Mouse (Mus musculus) cerebellum, adult 18-20 months (tissue): ENCODE results near the gene 4930539E08Rik.
A peak's percentile ranks its signal among the peaks of the same experiment; 100 is the strongest.

Experiments
- DNase-seq, 2 experiments: peaks; one replicate each; pipeline ENCODE4 v3.0.0; 2021

The 4930539E08Rik gene

DNA sequence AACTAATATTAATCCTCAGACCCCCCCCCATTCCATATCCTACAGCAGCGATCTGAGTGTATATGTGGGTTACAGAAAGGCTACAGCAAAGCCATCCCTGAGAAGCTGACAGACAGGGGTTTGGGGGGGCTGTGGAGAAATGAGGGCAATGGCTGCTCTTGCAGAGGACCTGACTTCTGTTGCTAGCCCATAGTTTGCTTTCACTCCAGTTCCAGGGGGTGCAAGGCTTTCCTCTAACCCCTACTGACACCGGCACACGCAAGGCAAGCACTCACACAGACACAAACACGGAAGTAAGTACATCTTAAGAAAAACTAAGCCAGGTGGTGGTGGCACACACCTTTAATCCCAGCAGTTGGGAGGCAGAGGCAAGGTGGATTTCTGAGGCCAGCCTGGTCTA, 14.2 kb upstream of the 4930539E08Rik start:
- DNase-seq, result no peak

DNA sequence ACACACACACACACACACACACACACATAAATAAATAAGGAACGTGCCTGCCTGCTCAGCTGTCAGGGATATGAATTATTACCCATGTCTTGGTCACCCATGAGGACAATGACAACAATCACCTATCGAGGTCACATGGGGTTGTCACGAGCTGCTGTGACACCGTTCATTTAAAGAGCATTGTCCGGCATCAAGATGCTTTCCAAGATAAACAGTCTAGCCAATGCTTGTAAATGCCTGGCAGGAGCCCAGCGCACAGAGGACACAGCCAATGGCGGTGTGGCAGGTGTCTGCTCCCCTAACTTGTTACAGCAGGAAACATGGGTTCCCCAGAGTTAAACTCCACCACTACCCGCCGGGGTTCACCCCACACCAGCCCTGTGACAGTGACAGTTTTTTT, 12.9 kb upstream of the 4930539E08Rik start:
- DNase-seq, result no peak

DNA sequence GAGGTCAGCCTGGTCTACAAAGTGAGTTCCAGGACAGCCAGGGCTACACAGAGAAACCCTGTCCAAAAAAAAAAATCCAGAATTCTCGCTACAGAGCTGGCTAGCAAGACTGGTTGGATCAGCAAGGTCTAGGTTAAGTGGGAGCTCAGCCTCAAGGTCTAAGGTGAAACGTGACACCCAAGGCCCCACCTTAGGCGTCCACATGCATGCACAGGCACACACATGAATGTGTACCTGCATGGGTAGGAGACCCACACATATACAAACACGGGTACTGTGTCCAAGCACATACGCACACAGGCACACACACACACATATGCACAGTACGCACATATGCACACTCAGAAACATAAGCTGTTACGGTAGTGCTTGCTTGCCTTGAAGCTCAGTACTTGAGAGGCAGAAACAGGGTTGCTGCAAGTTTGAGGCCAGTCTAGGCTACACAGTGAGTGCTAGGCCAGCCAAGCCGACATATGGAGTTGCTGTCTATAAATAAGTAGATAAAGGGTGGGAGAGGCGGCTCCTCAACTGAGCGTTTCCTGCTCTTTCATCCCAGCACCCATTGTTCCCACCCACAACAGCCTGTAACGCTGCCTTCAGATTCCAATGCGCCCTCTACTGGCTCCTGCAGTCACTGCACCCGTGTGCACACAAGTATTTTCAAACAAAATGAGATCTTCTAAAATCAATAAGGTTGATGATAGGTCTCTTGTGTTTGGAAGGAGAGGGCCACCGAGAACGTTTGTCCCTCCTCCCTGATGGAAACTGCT, 11.9 kb upstream of the 4930539E08Rik start:
- DNase-seq, result peak; percentile 32 to 36

DNA sequence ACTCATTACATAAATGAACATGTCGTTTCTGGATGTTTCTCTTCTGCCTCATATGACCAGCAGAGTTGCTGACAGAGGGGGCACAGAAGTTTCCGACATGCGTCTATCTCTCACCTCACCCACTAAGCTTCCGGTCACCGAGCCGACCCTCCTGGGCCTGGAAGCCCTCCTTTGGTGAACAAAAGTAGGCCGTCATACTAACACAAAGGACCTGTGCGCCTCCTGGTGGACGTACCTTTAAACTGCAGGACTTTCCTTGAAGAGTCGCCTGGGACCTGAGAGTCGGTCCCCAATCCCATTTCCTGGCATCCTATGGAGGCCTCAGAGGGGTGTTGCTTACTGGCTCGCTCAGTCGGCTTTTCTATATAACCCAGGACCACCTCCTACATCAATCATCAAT, 11.3 kb upstream of the 4930539E08Rik start:
- peak; percentile 82 to 86 for DNase-seq

DNA sequence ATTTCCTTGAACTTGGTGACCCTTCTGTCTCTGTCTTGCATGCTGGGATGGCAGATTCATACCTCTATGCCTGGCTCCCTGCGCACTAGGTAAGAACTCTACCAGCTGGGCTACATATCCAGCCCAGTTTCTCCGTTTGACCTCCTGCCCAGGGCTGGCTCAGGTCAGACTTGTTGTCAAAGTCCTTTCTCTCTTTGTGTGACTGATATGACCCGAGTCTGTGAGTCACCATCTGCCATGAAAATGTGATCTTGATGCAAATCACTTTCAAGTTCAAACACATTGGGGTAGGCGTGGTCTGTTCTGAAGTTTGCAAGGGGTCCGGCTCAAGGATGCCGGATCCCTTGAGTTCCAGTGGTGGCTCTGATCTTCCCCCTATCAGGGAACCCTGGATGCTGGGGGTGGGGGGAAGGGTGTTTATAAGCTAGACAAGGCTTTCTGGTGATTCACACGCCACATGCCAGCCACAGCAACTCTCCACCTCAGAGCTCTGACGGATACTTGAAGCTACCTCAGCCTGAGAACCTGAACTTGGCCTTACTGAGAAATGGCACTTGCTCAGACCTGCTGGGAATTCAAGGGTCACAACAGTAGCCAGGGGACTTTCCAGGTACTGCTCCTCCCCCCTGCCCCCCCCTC, 10.0 kb upstream of the 4930539E08Rik start:
- no peak for DNase-seq

DNA sequence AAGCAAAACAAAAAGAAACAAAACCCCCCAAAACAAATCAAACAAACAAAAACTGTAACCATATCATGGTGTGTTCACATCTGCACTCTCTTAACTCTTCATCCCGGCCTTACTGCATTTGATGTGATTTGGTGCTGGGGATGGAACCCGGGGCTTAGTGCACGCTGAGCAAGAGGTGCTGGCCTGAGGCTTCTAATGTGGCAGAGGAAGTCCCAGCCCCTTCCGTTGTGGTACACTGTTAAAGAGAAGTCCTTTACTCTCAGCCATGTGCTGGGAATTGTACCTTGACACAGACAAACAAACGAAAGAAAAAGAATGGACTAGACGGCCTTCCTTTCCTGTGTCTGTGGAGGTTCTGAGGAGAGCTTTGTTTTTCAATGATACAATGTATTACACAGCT, 7.0 kb upstream of the 4930539E08Rik start:
- DNase-seq, result no peak

DNA sequence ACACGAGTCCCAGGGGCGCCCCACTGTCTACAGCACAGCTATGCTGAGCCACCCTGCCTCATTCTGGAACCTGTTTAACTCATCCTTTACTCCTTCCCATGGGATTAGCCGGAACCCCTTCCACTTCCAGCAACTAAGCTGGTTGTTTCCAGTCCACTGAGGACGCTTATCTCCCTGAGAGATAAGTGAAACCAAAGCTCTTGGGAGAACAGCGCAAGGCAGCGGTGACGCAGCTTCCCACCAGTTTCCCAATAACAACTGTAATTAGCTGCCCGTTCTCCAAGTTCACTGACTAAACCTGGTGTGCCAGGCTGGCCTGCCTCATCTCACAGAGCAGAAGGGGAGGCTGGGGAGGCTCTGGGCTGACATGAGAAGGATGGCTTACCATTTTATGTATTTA, 6.0 kb upstream of the 4930539E08Rik start:
- no peak for DNase-seq

DNA sequence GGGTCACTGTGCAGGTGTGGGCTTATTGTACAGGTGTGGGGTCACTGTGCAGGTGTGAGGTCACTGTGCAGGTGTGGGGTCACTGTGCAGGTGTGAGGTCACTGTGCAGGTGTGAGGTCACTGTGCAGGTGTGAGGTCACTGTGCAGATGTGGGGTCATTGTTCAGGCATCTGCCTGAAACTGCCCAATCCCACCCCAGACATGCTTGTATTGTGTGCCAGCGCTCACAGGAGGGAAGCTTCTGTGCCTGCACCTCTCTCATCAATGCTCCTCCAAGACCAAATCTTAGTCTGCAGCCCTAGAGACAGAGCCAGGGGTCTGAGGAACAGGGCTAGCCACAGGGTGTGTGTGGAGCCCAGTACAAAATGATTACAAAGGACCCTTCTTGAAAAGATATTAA, 1.4 kb upstream of the 4930539E08Rik start:
- DNase-seq, result no peak

DNA sequence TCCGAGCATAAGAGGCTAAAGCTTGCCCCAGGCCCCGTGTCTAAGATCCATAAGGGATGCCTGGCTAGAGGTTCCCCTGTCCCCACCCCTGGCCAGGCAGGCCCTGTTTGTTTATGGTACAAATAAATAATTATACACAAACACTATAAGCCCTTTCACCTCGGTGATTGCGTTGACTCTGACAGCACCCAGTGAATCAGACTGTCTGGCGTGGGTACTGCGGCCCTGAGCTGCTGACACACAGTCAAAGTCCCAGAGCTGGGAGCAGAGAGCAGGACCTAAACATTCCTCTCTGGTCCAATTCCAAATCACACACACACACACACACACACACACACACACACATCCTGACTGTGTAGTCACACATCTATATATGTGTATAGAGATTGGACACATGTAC, 1.2 kb downstream of the 4930539E08Rik start:
- DNase-seq, result no peak

DNA sequence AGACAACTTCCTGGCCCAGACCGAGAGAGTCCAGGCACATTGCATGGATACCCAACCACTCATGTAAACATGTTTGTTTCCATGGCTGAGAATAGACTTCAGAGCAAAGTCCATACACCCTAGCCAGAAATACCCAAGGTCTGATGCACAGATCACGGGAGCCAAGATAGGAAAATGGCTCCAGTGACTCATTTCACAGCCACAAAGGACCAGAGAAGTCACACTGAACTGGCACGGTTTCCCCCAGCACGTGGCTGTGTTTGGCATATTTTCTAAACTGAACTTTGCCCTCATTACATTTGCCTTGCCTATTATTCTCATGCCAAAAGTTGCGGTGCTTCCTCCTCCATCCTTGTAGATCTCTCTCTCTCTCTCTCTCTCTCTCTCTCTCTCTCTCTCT, 1.9 kb downstream of the 4930539E08Rik start:
- DNase-seq, result no peak

DNA sequence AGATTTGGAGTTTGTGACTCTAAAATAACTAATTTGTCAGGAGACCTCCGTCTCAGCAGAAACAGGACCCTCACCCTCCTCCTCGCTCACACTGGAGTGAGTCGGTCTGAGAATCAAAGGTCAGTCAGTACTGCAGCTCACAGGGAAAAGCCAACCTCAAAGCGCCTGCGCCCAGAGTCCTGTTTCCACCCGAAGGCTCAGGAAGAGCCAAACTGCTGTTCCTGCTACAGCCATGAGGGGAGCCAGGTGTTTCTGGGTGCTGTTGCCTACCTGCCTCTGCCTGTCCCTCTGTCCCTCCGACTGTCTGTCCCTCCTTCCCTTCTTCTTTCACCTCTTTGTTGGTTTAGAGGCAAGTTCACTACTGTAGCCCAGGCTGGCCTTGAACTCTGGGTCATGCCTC, 5.0 kb downstream of the 4930539E08Rik start:
- DNase-seq, result no peak

DNA sequence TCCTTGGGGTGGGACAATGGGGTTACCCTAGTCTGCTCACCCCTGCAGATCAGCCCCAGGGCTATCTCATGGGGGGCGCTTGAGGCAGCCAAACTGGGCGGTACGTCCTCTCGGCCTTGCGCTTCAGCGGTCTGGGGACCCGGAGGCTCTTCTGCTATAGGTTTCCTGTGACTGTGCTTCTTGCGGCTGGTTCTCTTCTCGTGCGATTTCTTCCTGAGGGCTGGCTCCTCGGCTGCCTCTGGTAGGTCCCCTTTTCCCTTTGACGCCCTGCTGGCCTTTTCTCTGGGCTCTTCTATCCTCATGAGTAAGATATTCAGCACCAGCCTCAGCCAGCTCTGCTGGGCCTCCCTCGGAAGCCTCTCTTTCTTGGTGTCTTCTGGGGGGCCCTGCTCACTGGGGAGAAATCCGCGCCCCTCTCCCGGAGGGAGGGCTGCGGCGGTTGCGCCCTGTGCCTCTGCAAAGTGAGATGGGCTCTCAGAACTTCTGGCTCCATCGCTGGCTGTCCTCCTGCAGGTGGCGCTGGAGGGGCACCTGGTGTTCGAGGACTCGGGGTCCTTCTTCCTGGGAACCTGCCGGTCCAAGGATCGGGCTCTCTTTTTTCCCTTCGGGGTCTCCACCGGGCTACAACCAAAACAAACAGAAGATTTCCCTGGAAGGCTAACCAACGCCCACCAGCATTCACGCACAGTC, 5.7 kb downstream of the 4930539E08Rik start:
- no peak for DNase-seq

DNA sequence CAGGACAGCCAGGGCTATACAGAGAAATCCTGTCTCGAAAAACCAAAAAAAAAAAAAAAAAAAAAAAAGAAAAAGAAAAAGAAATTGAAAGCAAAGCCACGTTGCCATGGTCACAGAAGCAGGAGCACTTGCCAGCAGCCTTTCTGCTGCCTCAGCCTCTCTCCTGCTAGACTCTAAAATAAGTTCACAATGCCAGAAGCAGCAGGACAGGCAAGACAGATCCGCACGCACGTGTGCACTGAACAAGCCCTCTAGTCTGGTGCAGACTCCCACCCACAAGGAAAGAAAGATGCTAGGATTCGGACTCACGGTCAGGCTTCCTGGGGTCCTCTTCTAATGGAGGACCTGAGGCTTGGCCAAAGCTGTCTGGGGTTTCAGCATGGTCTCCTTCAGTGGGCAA, 7.2 kb downstream of the 4930539E08Rik start:
- no peak for DNase-seq

DNA sequence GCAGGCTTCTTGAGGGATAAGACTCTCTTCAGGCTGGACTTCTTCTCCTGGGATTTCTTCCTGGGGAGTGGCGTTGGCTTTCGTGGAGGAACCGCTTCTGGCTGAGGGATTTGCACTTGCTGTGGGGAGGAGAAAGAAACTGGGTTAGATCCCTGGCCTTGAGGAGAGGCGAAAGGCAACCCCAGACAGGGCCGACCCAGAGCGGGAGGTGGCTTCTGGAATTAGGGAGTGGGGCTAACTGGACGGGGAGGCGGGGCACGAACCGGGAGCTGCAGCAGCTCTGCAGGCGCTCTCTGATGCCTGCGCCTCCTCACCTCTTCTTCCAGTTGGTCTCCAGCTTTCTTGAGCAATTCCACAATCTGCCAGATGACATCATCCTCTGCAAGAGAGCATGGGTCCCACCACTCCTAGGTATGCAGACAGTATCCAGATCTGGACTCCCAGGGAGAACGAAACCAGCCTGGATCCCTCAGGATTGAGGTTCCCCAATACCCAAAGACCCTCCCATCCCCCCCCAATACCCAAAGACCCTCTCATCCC, 9.7 kb downstream of the 4930539E08Rik start:
- no peak for DNase-seq

DNA sequence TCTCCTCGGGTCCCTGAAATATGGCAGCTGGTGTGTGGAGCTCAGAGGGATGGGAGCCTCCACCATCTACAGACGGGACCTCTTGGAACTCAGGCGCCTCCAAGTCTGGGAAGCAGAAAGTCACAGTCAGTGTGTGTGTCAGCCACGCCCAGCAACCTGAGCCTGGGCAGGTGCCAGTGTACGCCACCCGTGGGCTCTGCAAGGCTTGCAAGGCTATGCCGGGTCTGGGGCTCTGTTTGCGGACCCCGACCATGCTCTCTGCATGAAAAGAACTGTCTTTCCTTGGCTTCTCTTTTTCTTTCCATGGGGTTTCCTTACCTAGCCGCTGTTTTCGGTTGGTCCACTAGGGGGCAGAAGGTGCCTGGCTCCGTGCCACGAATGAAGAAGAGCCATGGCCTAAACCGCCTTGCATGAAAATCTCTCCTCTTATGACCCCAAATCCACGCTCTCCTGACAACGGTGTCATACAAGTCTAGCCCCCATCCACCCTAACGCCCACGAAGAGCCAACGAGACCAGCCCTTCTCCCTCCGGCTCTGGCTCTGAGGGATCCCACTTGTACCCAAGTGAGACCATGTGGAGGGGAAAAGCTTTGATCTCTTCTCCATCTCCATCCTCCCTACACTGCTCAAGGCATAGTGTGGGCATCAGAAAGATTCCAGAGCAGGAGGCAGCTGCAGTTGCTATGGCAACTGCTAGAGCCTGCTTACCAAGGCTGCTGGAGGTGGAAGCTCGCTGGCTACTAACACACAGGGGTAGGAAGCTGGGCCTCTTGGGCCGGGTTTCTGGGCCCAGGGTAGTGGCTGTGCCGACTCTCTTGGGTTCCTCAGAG, 10.4 kb downstream of the 4930539E08Rik start:
- peak; percentile 59 to 82 for DNase-seq

DNA sequence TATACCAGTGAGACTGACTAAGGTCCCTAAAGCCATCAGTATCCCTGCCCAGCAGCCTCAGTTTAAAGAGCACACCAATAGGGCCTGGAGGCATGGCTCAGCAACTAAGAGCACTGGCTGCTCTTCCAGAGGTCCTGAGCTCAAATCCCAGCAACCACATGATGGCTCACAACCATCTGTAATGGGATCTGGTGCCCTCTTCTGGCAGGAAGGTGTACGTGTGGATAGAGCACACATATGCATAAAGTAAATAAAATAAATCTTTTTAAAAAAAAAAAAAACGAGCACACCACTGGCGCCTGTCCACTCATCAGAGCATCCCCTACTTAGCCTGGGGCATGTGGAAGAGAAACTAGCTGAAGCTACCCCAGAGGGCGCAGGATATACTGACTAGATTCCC, 13.6 kb downstream of the 4930539E08Rik start:
- no peak for DNase-seq

DNA sequence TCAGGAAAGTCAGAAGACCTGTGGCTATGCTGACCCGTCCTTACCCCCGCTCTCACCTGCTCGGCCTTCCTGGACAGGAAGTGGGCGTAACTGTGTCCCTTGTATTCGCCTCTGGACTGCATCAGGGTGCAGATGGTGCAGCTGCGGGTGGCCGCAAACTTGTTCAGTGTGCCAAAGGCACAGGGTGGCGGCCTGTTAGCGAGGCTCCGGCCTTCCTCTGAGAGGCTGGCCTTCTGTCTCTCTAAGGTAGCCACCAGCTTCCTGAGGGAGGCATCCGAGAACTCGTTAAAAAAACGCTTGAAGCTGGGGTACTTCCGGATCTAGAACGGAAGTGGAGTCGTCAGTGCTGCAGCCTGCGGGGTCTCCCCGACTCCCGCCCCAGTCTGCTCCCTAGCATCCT, 15.7 kb downstream of the 4930539E08Rik start:
- DNase-seq, result peak; percentile 71 to 78

DNA sequence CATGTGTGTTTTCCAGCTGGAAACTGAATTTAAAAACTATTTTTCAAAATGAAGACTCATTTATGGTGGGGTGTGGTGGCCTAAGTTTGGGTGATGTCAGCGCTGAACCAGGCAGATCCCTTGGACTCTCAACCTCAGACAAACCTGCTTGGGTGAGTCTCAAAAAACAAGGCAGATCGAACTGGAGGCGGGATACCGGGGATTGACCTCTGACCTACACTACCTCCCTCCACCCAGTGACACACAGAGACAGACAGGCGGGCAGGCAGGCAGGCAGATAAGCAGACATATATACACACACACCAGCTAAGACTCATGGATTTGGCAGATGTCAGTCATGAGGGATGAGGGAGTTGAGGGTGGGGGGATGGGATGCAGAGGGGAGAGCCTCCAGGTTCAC, 16.9 kb downstream of the 4930539E08Rik start:
- no peak for DNase-seq

DNA sequence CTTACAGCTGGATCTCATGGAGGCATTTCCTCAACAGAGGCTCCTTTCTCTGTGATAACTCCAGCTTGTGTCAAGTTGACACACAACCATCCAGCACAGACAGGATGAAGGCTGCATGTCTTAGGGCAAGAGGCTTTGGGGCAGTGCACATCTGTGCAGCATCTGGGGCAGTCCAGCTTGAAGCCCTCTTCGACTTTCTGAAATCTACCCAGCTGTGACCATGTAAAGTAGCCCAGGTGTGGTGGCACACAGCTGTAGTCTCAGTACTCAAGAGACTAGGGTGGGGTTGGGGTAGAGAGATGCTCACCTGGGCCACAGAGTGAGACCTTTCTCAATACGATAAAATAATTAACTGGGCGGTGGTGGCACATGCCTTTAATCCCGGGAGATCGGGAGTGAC, 17.3 kb downstream of the 4930539E08Rik start:
- no peak for DNase-seq

DNA sequence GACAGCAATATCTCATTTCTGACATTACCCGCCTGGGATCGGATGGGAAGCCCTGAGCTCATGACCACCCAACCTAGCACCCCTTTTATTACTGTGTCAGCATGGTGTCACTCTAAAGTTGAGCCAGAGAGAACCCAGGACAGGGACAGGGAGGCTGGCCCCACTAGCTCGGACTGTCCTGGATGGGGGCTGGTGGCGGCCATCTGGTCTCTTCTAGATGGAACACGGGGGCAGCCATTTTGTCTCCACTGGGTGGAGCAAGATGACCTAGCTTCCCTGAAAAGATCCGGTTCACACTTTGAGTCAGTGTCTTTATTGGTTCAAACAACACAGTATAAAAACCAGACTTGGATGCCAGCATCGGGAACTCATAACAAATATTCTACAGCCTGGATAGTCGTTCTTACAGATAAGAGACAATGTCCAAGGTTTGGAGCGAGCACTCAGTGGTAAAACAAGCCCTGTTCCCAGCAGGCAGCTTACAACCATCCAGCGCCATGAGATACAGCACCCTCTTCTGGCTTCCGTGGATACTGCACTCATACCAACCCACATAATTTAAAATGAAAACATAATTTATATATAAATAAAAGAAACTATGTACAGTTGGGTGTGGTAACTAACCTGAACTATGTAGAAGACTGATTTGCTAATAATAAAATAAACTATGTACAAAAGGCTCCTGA, 18.9 kb downstream of the 4930539E08Rik start:
- DNase-seq, result no peak

DNA sequence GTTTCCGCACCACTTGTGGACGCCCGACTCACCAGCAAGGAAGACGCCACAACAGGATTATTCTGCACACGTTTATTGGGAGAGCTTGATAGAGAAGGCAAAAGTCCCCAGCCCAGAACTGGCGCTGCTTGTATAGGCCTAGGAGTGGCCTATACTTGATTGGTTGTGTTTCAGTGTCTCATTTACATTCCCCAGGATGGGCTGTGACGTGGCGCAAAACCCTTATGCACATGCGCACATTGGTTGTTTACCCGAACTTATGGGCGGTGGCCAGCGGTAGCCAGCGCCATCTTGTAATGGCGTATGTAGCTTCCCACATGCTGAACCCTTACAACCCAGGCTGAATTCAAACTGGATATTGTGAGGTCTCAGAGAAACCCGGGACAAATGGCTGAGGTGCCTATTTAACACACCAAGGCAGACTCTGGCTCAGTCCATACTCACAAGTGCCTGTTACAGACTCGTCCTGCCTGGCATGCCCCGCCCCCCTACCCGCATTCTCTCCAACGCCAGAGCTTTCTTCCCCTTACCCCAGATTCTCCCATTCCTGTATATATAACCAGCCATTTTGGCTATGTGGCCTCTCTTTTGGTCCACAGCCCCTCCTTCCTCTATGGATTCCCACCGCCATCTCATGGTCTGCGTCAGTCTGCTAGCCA, 19.8 kb downstream of the 4930539E08Rik start:
- no peak for DNase-seq
